Mouse (Mus musculus) spleen, adult 2 months (tissue): ENCODE results near the gene Gatb.

Source experiments
- CTCF ChIP-seq: fragments of 200-500 bp; IDR thresholded peaks from 2 replicates; pipeline ENCODE4 v1.5.1; 2011; ENCODE audit warnings: mild to moderate bottlenecking, inconsistent platforms; ENCODE audit not compliant: insufficient read depth, insufficient read length, insufficient replicate concordance; ENCODE audit errors: extremely low read depth
- POLR2A ChIP-seq: fragments of 200-500 bp; IDR thresholded peaks from 2 replicates; pipeline ENCODE4 v1.6.1; 2011; ENCODE audit warnings: low read depth, low read length, inconsistent platforms

DNA sequence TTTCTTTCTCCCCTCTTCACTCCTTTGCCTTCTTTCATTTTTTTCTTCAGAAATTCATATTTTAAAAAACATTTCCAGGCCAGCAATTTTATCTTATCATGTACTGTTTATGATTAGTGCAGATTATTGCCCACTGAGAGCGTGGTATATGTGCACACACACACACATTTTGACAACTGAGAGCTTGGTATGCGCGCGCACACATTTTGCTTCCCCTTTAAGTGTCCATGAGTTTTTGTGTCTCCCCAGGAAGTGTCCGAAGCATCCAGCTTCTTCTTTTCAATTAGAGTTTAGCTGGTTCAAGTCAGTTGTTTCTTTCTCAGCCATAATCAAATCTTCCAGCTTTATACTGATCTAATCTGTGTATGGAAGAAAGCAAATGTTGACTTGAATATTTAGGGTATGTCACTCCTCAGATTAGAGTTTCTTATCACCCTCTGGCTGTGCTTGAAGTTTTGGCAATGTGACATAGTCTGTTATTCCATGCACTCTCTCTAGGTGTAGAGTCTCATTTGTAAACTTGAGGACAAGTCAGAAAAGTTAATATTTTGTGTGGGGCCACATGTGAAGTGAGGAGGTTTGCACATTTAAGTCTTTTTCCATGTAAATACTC is 18.8 kb downstream of the Gatb start:
- no peak for TF ChIP-seq CTCF
- TF ChIP-seq POLR2A: no peak
